Mouse (Mus musculus) bone marrow macrophage, adult 2 months (primary cell): ENCODE data around the gene Irf3.
"Not testable (repeated sequence)": the region's sequence is repeated elsewhere in the genome, so short reads cannot be mapped to it uniquely, and the experiment has no call there.

ENCODE experiments used
- CTCF ChIP-seq: IDR thresholded peaks from 2 replicates; pipeline ENCODE4 v1.5.1; 2012; ENCODE audit warnings: low read depth, mild to moderate bottlenecking, low read length, moderate library complexity
- POLR2A ChIP-seq: IDR thresholded peaks from 2 replicates; pipeline ENCODE4 v1.6.1; 2012; ENCODE audit warnings: mild to moderate bottlenecking, low read depth, low read length, borderline replicate concordance

GRCm38 (mm10) chr7:45023711-45024110 is 26.3 kb downstream of the Irf3 start:
- TF ChIP-seq CTCF, POLR2A: not testable (repeated sequence)
